Mouse (Mus musculus) adrenal gland, postnatal 36 days (tissue): ENCODE measurements around the gene Plcg1. TPM values are rescaled to one million over a fixed set of nuclear protein-coding genes. Genes with fewer than 3 reads are reported as not detected.

Experiments used
- DNase-seq, 2 experiments: peaks; one replicate each; pipeline ENCODE4 v3.0.0; 2021; ENCODE audit warnings: mixed read lengths in 1 of 2
- total RNA-seq, 2 experiments: library from RNA; stranded (reverse); gene quantifications; 2 replicates each; pipeline ENCODE4 v1.2.3; 2021

Plcg1 gene
- total RNA-seq, 2 experiments from 2014 or later: 51.7 to 62.2 TPM

DNA sequence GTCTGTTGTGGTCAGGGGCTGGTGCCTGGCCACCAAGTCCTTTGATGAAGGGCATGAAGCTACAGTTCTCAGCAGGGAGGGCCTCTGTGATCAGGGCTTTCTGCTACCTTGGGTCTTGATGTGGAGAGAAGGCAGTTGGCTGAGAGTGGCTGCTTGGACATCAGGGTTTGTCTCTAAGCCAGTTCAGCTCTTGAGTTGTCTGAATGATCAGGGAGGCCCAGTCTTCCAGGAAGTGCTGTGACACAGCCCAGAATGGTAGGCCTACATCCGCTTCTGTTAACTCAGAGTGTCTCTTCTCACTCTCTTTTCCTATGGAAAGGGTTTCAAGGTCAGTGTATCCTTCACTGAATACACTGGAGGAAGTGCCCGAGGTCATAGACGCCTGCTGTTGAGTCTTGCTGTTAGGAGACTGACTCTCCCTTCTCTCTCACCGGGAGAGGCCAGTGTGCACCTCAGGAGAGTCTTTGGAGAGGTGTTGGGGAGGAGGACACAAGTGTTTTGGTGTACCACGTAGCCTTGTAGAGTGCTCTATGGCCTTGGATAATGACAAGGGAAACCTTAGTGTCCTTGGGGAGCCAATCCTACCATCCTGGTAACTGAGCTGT, 4.7 kb downstream of the Plcg1 start:
- DNase-seq: no peak

DNA sequence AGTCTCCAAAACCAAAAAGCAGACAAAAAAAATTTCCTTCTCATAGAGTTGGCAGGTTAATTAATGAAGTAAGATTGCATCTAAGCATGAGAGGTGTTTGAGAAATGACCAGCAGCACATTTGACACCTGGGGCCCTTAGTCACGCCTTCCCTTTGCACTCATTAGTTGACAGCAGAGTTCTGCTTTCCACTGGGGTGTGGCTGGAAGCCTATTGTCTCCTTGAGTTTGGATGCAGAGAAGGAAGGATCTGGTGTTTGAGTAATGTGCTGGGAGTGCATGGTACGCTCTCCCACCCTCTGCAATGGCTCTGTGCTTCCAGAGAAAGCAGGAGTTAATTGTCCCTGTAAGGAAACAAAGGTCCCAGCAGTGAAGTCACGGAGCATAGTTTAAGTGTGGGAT, 5.4 kb downstream of the Plcg1 start:
- no peak for DNase-seq

- peak in 1 of 2 experiments; percentile 43 for DNase-seq
These were observed 7.3 kb downstream of the Plcg1 start for GRCm38 (mm10) chr2:160738354-160738753.

GRCm38 (mm10) chr2:160739647-160740356, 8.7 kb downstream of the Plcg1 start:
- no peak for DNase-seq

DNA sequence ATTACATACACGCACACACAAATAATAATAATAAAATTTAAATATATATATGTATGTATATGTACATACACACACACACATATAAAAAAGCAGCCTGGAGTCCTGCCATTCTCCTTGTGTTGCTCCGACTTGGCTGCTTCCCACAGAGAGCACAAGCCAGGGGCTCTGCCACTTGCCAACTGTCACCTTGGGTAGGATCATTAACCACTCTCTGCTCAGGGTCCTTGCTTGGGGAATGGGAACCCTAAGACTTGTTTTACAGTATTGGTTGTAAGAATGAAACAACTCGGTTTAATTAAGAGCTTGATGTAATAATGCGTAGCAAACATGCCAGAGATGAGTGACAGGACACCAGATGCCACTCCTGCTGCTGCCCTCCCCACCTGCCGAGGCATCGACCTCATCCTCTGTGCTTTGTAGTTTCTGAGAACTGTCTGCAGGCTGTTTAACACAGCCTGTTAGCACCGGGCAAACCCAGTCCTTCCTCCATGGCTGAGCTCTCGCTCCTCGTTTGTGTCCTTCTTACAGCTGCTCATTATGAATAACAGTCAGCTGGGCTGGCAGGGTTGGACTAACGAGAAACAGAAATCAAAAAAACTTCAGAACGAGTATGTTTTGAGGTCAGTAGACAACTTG, 9.5 kb downstream of the Plcg1 start:
- DNase-seq: no peak

DNA sequence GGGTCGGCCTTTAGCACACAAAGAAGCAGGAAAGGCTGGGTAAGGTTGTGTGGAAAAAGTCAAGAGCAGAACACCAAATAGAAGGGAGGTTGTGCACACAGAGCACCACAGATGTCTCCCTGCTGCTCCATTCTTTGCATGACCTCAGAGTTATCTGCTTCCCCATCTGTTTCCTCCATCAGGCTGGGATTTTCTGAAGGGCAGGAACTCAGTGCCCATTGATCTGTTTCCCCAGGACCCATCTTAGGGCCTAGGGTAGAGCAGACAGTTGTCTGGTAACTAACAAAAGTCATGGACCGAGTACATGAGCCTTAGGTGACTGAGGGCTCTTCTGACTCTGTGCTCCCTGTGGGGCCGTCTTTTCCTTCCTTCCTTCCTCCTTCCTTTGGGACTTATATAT, 10.5 kb downstream of the Plcg1 start:
- no peak for DNase-seq

DNA sequence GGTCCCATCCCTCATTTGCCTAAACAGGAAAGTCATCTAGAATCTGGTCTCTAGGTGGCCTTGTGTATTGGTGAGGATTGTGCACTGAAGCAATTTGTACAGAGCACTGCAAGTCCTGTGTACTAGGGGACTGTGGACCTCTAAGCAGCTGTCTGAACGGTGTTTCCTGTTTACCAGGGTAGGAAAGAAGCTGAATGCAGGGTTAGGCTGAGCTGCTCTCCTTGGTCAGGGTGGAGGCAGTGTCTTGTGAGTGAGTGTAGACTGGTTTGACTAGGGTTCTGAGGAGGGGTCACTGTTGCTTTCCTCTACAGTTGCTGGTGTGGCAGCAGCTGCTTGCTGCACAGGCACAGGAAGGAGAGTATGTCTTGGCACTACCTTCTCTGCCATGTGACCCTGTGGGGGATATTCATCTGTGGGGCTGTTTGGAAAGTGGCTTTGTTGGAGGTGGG, 11.1 kb downstream of the Plcg1 start:
- DNase-seq: no peak

GRCm38 (mm10) chr2:160744040-160744822, 13.1 kb downstream of the Plcg1 start:
- DNase-seq: peak; percentile 86 to 91

GRCm38 (mm10) chr2:160744823-160745210, 13.7 kb downstream of the Plcg1 start:
- DNase-seq: peak; percentile 74 to 84

GRCm38 (mm10) chr2:160745497-160745896, 14.4 kb downstream of the Plcg1 start:
- DNase-seq: no peak

DNA sequence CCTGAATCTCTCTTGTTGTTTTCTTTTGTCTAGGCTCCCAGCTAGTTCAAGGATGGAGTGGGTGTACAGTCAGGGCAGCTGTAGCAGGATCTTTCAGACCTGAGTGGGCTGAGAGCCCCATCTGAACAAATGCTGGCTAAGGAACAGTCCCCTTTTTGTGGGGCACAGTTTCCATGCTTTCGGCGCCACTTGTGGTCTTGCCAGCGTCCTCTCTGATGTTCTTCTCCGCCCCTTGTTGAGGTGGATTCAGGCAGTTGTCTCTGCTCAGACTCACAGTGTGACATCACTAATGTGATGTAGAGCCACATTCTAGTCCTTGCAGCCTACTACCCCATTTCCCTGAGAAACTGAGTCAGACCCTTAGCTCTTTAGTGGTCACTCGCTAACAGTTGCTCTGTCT, 15.5 kb downstream of the Plcg1 start:
- DNase-seq: no peak

- no peak for DNase-seq
These were observed 16.0 kb downstream of the Plcg1 start for GRCm38 (mm10) chr2:160747075-160747474.

DNA sequence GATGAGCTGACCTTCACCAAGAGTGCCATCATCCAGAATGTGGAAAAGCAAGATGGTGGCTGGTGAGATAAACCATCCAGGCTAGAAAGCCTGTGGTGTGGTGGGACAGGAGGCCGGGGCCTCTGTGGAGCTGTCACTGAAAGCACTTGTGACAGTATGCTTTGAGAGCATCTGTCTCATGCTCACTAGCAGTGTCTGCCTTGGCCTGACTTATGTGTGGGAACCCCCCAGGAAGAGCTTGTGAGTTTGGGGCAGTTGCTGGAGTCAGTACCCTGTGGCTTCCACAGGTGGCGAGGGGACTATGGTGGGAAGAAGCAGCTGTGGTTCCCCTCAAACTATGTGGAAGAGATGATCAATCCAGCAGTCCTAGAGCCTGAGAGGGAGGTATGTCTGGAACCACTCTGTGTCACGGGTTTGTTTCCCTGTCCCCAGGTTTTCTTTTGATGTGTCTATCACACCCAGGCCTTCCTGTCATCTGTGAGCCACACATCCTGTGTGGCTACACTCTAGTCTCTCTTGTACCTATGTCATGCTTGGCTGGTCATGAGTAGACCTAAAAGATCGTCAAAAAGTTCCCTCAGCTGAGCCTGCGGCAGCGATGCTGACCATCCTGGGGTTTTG, 25.6 kb downstream of the Plcg1 start:
- DNase-seq: no peak

DNA sequence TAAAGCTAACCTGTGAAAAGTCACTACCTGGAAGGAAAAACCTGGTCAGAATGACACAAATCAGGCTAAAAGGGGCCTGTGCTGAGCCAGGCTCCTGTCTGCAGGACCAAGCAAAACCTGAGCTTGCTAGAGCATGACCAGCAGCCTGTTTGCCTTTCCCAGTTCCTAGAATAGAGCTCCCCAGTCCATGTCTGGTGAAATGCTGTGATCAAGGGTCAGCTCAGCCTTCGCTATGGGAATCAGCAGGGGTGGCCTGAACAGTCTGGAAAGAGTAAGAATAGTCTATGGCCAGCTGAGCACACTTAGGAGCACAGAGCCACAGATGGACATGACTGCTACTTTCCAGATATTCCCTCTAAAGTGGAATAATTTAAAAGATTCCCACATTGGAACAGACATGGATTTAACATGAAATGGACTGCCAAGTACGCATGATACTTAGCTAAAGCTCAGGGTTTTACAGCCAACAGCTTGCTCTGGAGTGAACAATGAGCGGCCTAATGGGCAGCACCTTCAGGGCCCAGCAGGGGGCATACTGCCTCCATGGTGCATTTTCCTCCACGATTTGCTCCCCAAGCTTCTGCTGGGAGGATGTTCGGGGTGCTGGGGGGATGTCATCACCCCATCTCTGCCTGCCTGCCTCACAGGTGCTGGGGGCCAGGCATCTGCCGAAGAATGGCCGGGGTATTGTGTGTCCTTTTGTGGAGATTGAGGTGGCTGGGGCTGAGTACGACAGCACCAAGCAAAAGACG, 29.5 kb downstream of the Plcg1 start:
- peak; percentile 55 to 60 for DNase-seq

DNA sequence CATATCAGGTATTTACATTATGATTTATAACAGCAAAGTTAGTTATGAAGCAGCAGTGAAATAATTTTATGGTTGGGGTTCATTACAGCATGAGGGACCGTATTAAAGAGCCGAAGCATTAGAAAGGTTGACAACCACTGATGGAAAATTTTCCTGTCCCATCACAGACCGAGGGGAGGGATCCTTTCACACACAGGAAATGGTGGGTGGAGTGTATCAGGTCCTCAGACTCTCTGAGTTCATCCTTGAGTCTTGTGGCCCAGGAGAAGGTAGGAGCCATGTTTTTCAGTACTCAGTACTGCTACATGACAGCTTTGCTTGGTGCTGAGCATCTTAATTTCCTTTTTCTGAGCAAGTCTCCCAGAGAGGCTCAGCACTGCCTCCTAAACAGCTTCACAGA, 32.7 kb downstream of the Plcg1 start:
- DNase-seq: no peak

- DNase-seq: no peak
These were observed 33.3 kb downstream of the Plcg1 start for GRCm38 (mm10) chr2:160764386-160764785.

GRCm38 (mm10) chr2:160765096-160765495, 34.0 kb downstream of the Plcg1 start:
- DNase-seq: no peak

GRCm38 (mm10) chr2:160766371-160766771, 35.3 kb downstream of the Plcg1 start:
- peak; percentile 52 to 59 for DNase-seq

GRCm38 (mm10) chr2:160767201-160767600, 36.1 kb downstream of the Plcg1 start:
- DNase-seq: no peak

- DNase-seq: no peak
These were observed 37.1 kb downstream of the Plcg1 start for GRCm38 (mm10) chr2:160768097-160768695.

- DNase-seq: no peak
These were observed 37.9 kb downstream of the Plcg1 start for GRCm38 (mm10) chr2:160768997-160769396.
